Mouse (Mus musculus) spleen, postnatal 4 days (tissue): ENCODE results near the gene Usp2.
A peak's percentile ranks its signal among the peaks of the same experiment; 100 is the strongest.

Source experiments
- DNase-seq, 2 experiments: peaks; one replicate each; pipeline ENCODE4 v3.0.0; 2022; ENCODE audit warnings: low spot score in 2 of 2

The Usp2 gene

DNA sequence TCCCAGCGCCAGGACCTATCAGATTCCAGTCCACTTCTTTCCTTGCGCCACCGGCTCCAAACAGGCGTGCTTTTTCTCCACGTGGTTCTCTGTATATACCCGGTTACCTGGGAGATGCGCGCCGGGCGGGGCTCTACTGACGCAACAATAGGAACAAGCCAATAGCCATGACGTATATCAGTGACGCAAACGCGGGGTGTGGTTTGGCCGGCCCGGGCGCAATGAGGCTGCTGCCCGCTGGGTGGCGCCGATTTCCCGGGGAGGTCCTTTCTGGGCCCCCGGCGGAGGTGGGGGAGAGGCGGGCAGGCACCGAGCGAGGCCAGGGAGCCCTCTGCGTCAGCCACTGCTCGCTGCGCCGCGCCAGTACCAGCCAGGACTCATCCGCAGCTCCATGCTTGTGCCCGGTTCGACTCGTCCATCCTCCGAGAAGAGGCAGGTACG is at the start of gene Usp2:
Gene Usp2, plus strand, starts transcription at position 237 of the 441 bp plus-strand sequence.
- peak; percentile 95 to 99 for DNase-seq

GRCm38 (mm10) chr9:44017846-44018245 is 49.0 kb upstream of the Usp2 start:
- DNase-seq, result no peak

DNA sequence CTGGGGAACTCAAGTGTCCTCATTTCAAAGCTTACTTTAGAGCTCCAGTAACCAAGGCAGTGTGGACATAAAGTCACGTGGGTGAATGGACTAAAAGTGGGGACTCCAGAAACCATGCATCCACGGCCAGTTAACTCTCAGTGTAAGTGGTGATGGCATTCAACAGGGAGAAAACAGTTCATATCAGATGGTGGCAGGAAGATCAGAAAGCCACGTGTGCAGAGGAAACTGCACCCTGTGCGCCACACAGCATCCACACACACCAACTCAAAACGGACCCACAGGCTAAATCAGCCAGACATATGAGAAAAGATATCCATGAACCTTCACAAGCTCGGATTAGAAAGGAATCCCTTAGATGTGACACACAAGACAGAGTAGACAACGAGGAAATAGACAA is 46.8 kb upstream of the Usp2 start:
- DNase-seq, result no peak

DNA sequence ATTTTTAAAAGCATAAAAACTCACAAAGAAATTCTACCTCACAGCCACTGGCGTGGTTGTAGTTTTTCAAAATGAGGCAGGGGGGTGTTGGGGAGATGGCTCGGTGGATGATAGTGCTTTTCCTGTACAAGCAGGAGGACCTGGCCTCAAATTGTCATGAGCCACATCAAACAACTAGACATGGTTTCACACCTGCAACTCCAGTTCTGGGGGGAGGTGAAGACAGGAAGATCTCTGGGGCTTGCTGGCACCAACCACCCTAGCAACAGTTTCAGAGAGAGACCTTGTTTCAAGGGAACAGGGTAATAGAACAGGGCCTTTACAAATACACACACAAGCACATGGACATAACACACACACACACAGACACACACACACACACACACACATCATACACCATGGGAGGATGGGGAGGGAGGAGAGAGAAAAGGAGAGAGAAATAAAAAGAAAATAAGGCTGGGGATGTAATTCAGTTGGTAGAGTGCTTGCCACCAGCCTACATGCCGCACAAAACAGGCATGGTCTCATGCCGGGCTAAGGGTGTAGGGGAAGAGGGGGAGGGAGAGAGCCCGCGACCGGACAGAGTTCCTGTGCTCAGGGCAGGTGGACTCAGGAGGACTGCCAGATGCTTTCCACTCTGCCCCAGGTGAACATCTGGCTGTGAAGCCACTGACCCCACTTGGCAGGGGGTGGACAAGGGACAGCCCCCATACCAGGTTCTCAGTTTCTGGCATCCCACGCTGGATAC is 44.5 kb upstream of the Usp2 start:
- no peak for DNase-seq

DNA sequence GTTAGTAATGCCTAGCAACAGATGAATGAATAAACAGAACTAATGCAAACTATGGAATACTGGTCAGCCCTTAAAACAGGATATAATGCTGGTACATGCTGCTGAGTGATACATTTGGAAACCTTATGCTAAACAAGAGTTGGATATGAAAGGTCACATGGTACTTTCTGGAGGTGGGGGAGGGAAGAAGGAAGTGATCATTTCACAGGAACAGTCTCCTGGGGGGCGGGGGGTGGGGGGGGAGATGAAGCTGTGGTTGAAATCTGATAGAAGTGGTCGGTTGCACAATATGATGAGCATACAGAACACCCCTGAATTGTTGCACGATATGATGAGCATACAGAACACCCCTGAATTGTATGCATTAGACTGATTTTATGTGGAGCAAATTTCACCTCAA is 42.7 kb upstream of the Usp2 start:
- DNase-seq, result no peak

GRCm38 (mm10) chr9:44029580-44030236 is 37.1 kb upstream of the Usp2 start:
- no peak for DNase-seq

- no peak for DNase-seq
Observed at GRCm38 (mm10) chr9:44030646-44031045, 36.2 kb upstream of the Usp2 start.

GRCm38 (mm10) chr9:44031079-44031478 is 35.7 kb upstream of the Usp2 start:
- DNase-seq, result no peak

DNA sequence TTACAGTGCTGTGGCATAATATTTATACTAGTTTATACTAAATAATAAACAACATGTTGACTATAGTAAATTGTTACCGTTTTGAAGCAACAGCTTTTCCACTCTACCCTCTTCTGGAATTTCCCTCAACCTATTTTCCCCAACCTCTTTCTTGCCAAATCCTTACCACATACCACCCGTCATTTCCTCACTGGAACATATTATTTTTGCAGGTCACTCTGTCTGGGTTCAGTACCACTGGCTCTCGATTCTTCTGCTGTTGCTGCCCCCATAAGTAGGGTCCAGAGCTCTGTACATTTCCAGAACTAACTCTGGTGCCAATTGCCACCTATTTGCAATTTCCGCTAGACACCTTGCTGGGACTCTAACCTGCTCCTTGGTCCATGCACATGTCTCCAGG is 34.9 kb upstream of the Usp2 start:
- DNase-seq, result no peak

DNA sequence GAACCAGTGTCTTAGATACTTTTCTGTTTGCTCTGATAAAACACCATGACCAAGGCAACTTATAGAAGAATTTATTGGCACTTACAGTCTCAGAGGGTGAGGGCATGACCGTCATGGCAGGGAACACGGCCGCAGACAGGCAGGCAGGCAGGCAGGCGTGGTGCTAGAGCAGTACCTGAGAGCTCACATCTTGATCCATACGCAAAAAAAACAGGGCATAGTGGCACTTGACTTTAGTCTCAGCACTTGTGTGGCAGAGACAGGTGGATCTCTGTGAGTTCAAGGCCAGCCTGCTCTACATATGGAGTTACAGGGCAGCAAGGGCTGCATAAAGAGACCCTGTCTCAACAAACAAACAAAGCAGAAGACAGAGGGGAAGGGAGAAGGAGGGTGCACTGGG is 33.5 kb upstream of the Usp2 start:
- DNase-seq, result no peak

DNA sequence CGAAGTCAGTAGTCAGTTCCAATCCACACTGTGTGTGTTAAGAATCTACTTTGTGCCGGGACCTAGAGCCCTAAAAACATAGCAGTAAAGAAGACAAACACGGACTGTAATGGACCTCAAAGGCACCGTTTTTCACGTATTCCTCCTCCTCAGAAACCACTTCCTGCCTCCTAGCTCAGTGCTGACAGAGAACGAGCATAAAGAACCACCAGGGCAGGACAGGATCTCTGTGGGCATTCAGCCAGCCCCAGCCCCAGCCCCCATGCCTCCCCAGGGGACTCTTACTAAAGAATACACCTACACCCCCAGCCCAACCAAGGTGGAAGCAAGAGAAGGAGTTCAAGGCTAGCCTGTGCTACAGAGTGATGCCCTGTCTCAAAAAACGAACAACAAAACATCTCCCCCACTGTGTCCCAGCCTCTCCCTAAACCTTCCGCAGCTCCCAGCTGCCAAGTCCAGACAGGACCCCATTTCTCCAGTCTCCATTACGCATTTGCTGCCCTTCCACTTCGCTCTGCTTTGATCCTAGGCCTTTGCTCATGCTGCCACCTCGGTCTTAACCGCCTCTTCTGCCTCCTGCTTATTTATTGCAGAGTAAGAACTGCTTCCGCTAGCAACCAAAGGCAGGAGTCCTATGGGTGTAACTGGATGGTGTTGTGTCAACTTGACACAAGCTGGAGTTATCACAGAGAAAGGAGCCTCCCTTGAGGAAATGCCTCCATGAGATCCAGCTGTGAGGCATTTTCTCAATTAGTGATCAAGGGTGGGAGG is 32.7 kb upstream of the Usp2 start:
- no peak for DNase-seq

- DNase-seq, result no peak
Observed at GRCm38 (mm10) chr9:44037106-44037505, 29.7 kb upstream of the Usp2 start.

DNA sequence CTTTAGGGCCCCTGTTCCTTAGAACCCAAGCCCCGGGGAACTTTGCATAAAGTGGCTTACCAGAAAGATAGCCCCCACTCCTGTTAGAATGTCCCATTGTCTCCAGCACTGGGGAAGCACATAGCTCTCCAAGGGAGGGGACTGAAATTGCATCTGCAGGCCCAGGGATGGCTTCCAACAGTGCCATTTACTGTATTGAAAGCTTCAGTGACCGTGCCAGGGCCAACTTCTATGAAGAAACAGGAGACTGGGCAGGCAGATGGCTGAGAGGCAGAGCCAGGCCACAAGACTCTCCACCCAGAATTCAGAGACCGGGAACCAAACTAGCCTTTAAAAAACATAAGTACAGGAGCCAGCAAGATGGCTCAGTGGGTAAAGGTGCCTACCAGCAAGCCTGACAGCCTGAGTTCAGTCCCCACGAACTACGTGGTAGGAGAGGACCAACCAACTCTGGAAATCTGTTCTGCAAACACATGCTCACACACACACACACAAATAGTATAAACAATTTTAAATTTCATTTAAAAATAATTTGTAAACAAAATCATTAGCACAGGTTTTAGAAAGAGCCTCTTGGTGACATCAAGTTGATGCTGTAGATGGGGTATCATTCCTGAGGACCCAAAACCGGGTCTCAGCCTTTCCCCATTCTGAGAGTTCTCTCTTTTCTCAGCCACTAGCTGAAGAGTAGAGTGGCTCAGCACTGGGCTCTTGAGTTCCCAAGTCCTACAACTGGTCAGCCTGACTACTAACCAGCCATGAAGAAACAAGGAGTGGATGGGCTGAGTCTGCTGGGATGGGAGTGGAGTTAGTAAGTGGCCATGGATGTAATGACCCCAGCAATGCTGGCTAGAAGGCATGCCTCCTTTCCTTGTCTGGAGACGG is 25.1 kb upstream of the Usp2 start:
- DNase-seq, result peak in 1 of 2 experiments; percentile 37

DNA sequence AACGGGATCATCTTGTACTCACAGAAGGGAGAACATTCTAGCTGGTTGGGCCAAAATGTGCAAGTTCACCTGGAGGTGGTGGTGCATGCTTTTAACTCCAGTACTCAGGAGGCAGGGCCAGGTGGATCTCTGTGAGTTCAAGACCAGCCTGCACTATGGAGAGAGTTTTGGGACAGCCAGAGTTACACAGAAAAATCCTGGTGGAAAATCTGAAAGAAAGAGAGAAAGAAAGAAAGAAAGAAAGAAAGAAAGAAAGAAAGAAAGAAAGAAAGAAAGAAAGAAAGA is 24.5 kb upstream of the Usp2 start:
- DNase-seq, result no peak

GRCm38 (mm10) chr9:44042836-44043707 is 23.7 kb upstream of the Usp2 start, which contains the start of gene Thy1:
Thy1 (plus strand) TSS chr9:44043384.
- DNase-seq, result no peak

DNA sequence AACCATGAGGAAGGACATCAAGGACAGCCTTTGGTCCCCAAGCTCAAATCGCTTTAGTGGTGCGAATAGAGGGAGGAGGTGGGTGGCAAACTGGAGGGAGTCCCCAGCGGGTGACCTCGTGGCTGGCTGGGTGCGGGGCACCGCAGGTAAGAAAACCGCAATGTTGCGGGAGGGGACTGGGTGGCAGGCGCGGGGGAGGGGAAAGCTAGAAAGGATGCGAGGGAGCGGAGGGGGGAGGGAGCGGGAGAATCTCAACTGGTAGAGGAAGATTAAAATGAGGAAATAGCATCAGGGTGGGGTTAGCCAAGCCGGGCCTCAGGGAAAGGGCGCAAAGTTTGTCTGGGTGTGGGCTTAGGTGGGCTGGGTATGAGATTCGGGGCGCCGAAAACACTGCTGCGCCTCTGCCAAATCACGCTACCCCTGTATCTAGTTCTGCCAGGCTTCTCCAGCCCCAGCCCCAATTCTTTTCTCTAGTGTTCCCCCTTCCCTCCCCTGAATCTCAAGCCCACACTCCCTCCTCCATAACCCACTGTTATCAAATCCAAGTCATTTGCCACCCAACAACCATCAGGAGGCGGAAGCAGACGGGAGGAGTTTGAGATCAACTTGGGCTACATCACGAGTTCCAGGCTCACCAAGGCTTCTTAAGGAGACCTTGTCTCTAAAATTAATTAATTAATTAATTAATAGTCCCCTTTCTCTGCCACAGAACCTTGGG is 23.0 kb upstream of the Usp2 start:
- no peak for DNase-seq

- no peak for DNase-seq
Observed at GRCm38 (mm10) chr9:44044426-44045157, 22.2 kb upstream of the Usp2 start.

- DNase-seq, result no peak
Observed at GRCm38 (mm10) chr9:44045158-44045883, 21.5 kb upstream of the Usp2 start.

- DNase-seq, result no peak
Observed at GRCm38 (mm10) chr9:44045884-44046272, 20.9 kb upstream of the Usp2 start.
